Mouse (Mus musculus) c-Kit-positive CD71-negative TER-119-negative erythroid progenitor cells, embryonic 14.5 days (primary cell): ENCODE measurements around the gene Nek6.
A peak's percentile ranks its signal among the peaks of the same experiment; 100 is the strongest.

Source experiments
- DNase-seq: peaks from one replicate; pipeline ENCODE4 v3.0.0-alpha.2; 2013; ENCODE audit warnings: low read depth

Nek6 gene

GRCm38 (mm10) chr2:38509004-38509719, 2.3 kb upstream of the Nek6 start:
- no peak for DNase-seq

- no peak for DNase-seq
These were observed 1.3 kb upstream of the Nek6 start for GRCm38 (mm10) chr2:38510120-38510519.

- no peak for DNase-seq
These were observed 1.1 kb downstream of the Nek6 start for GRCm38 (mm10) chr2:38512308-38513182.

GRCm38 (mm10) chr2:38513183-38513529, 1.7 kb downstream of the Nek6 start:
- DNase-seq: no peak

- DNase-seq: peak; percentile 44
These were observed 3.0 kb downstream of the Nek6 start for GRCm38 (mm10) chr2:38514411-38514810.

- DNase-seq: no peak
These were observed 4.0 kb downstream of the Nek6 start for GRCm38 (mm10) chr2:38515446-38515845.

GRCm38 (mm10) chr2:38516471-38516870, 5.0 kb downstream of the Nek6 start:
- no peak for DNase-seq

GRCm38 (mm10) chr2:38517045-38517444, 5.6 kb downstream of the Nek6 start:
- no peak for DNase-seq

- DNase-seq: no peak
These were observed 7.3 kb downstream of the Nek6 start for GRCm38 (mm10) chr2:38518719-38519118.

- no peak for DNase-seq
These were observed 8.5 kb downstream of the Nek6 start for GRCm38 (mm10) chr2:38519934-38520333.

- DNase-seq: no peak
These were observed 10.2 kb downstream of the Nek6 start for GRCm38 (mm10) chr2:38521618-38522017.

- DNase-seq: no peak
These were observed 10.9 kb downstream of the Nek6 start for GRCm38 (mm10) chr2:38522354-38522753.

GRCm38 (mm10) chr2:38523781-38524445, 12.5 kb downstream of the Nek6 start:
- no peak for DNase-seq

GRCm38 (mm10) chr2:38525034-38525433, 13.6 kb downstream of the Nek6 start:
- no peak for DNase-seq

- no peak for DNase-seq
These were observed 18.2 kb downstream of the Nek6 start for GRCm38 (mm10) chr2:38529582-38530152.

GRCm38 (mm10) chr2:38530955-38531381, 19.5 kb downstream of the Nek6 start:
- no peak for DNase-seq

GRCm38 (mm10) chr2:38533322-38533721, 21.9 kb downstream of the Nek6 start:
- no peak for DNase-seq

- no peak for DNase-seq
These were observed 22.3 kb downstream of the Nek6 start for GRCm38 (mm10) chr2:38533767-38534166.

- DNase-seq: no peak
These were observed 22.9 kb downstream of the Nek6 start for GRCm38 (mm10) chr2:38534241-38534940.

GRCm38 (mm10) chr2:38535051-38535450, 23.6 kb downstream of the Nek6 start:
- no peak for DNase-seq

- DNase-seq: no peak
These were observed 24.2 kb downstream of the Nek6 start for GRCm38 (mm10) chr2:38535521-38536220.
